Mouse (Mus musculus) kidney, postnatal 0 days (tissue): ENCODE data around the gene Dclk3. TPM values are rescaled to one million over a fixed set of nuclear protein-coding genes. Genes with fewer than 3 reads are reported as not detected.
A peak's percentile ranks its signal among the peaks of the same experiment; 100 is the strongest.

Experiments used
- ATAC-seq: fragments of 200-750 bp; cut with Nextera tagmentation; replicated peaks from 2 replicates; pipeline ENCODE4 v1.8.0; 2017; ENCODE audit warnings: low read depth, moderate number of reproducible peaks, moderate TSS enrichment, moderate library complexity; ENCODE audit not compliant: low FRiP score
- DNase-seq: peaks from one replicate; pipeline ENCODE4 v3.0.0-alpha.2; 2016; ENCODE audit warnings: low spot score
- H3K27ac ChIP-seq: fragments of 300-500 bp; sonication (generic); 2 replicates; pipeline ENCODE4 v1.5.1; 2014; ENCODE audit warnings: mild to moderate bottlenecking
- H3K27me3 ChIP-seq: fragments of 300-500 bp; sonication (generic); 2 replicates; pipeline ENCODE4 v1.6.1; 2014; ENCODE audit warnings: low read length, mixed read lengths; ENCODE audit not compliant: insufficient read depth
- H3K36me3 ChIP-seq: fragments of 300-500 bp; sonication (generic); 2 replicates; pipeline ENCODE4 v1.6.1; 2014; ENCODE audit warnings: low read length, mixed read lengths; ENCODE audit not compliant: insufficient read depth
- H3K4me1 ChIP-seq: fragments of 300-500 bp; sonication (generic); replicated peaks from 2 replicates; pipeline ENCODE4 v1.6.1; 2014; ENCODE audit warnings: antibody characterized with exemption, low read length, mixed read lengths; ENCODE audit not compliant: insufficient read depth
- H3K4me2 ChIP-seq: fragments of 300-500 bp; sonication (generic); 2 replicates; pipeline ENCODE4 v1.6.1; 2014; ENCODE audit warnings: mild to moderate bottlenecking, low read length, moderate library complexity, mixed read lengths
- H3K4me3 ChIP-seq: fragments of 300-500 bp; sonication (generic); replicated peaks from 2 replicates; pipeline ENCODE4 v1.5.1; 2014; ENCODE audit warnings: low read depth, low read length
- H3K9ac ChIP-seq: fragments of 300-500 bp; sonication (generic); 2 replicates; pipeline ENCODE4 v1.6.1; 2014; ENCODE audit warnings: low read depth, low read length
- H3K9me3 ChIP-seq: fragments of 300-500 bp; sonication (generic); replicated peaks from 2 replicates; pipeline ENCODE4 v1.6.1; 2016; ENCODE audit warnings: low read length, inconsistent platforms, mixed read lengths
- CTCF ChIP-seq: IDR thresholded peaks from 2 replicates; pipeline ENCODE4 v1.5.1; 2016; ENCODE audit warnings: antibody characterized with exemption, low read depth, mild to moderate bottlenecking, moderate library complexity
- WGBS: fragments of 180-500 bp; shearing (Covaris S2); extraction: QIAGEN DNeasy Blood & Tissue Kit; methylation state at CpG from one replicate; pipeline ENCODE4 v1.1.7; 2014; 5-methylcytosine and 5-hydroxymethylcytosine counted together
- polyA plus RNA-seq: library from polyadenylated mRNA; unstranded; fragments of >200 nt; fragmentation: Nextera tagmentation; extraction: Ambion mirVana; gene quantifications from 2 replicates; pipeline ENCODE4 v1.2.1, GENCODE M21; 2015

Dclk3 gene
- polyA plus RNA-seq, result 8.6 and 9.0 TPM in 2 replicates

- peak within 1 kb of the TSS; percentile 52 for H3K4me3 ChIP-seq
- H3K4me1 ChIP-seq, result no peaks in the 10 kb centered on the region
- H3K9me3 ChIP-seq, result no peaks in the 10 kb centered on the region
- 0 out of 2 replicates have a peak, but pooled peaks have one; percentile 7 for TF ChIP-seq CTCF
- peak within 1 kb of the TSS; percentile 72 for H3K4me2 ChIP-seq
- DNase-seq (peak; percentile 33), ATAC-seq (peak; percentile 79; the same call in 1 of the 2 replicates)
- H3K27ac ChIP-seq, result no peak within 1 kb of the TSS
- 2% methylated on average over 56 of the region's 57 CpGs for WGBS
- H3K9ac ChIP-seq, result peak within 1 kb of the TSS; percentile 50; the same call in 1 of the 2 replicates
- H3K36me3 ChIP-seq, result no peaks in the 10 kb centered on the region
- H3K27me3 ChIP-seq, result no peaks in the 10 kb centered on the region
Observed at GRCm38 (mm10) chr9:111438904-111439835, at the start of gene Dclk3. TSS of gene Dclk3 (plus strand) at chr9:111439081.

- Histone ChIP-seq H3K36me3 (no peaks in the 10 kb centered on the region), H3K4me3 (no peak overlapping the region), H3K27me3 (no peaks in the 10 kb centered on the region), H3K4me1 (no peaks in the 10 kb centered on the region), H3K9ac (no peak overlapping the region), H3K27ac (no peak overlapping the region), H3K9me3 (no peaks in the 10 kb centered on the region), H3K4me2 (no peak overlapping the region)
- TF ChIP-seq CTCF, result no peak
- no peak for DNase-seq
- no peak for ATAC-seq
- WGBS, result 88% methylated on average over 9 of the region's 9 CpGs
Observed at GRCm38 (mm10) chr9:111390016-111390415, 48.9 kb upstream of the Dclk3 start.

GRCm38 (mm10) chr9:111391036-111391435 lies 47.8 kb upstream of the Dclk3 start:
- no peak for ATAC-seq
- no peak for TF ChIP-seq CTCF
- 84% methylated on average over 8 of the region's 8 CpGs for WGBS

DNA sequence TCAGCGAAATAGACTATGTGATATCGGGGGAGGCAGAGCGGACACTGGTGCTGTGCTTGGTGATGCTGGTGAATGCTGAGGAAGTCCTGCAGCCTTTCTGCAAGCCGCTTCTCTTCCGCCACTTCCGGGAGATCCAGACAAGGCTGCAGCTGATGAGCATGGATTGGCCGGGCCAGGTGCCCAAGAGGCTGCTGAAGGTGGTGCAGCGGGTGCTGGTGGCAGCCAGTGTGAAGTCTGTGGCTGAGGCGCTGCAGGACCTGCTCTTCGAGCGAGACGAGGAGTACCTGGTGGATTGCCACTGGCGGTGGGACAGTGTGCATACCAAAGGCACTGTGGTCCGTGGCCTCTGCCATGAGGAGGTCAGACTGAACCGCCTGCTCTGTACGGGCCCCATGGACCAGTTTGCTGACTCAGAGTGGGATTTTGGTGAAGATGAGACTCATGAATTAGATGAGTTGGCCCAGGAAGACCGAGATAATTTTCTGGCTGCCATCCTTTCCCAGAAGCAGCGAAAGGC lies 46.9 kb upstream of the Dclk3 start:
- WGBS, result 86% methylated on average over 18 of the region's 18 CpGs
- ATAC-seq (no peak), DNase-seq (no peak)
- H3K4me2 ChIP-seq, result no peak overlapping the region
- no peaks in the 10 kb centered on the region for H3K9me3 ChIP-seq
- no peaks in the 10 kb centered on the region for H3K27me3 ChIP-seq
- no peak overlapping the region for H3K9ac ChIP-seq
- H3K27ac ChIP-seq, result no peak overlapping the region
- H3K36me3 ChIP-seq, result no peaks in the 10 kb centered on the region
- no peak for TF ChIP-seq CTCF
- no peaks in the 10 kb centered on the region for H3K4me1 ChIP-seq
- H3K4me3 ChIP-seq, result no peak overlapping the region

More at GRCm38 (mm10) chr9:111391036-111391435, 47.8 kb upstream of the Dclk3 start:
- H3K27me3 ChIP-seq, result no peaks in the 10 kb centered on the region
- no peak overlapping the region for H3K9ac ChIP-seq
- no peak overlapping the region for H3K27ac ChIP-seq
- no peaks in the 10 kb centered on the region for H3K4me1 ChIP-seq
- H3K36me3 ChIP-seq, result no peaks in the 10 kb centered on the region
- H3K4me3 ChIP-seq, result no peak overlapping the region
- H3K9me3 ChIP-seq, result no peaks in the 10 kb centered on the region
- H3K4me2 ChIP-seq, result no peak overlapping the region
- no peak for DNase-seq

DNA sequence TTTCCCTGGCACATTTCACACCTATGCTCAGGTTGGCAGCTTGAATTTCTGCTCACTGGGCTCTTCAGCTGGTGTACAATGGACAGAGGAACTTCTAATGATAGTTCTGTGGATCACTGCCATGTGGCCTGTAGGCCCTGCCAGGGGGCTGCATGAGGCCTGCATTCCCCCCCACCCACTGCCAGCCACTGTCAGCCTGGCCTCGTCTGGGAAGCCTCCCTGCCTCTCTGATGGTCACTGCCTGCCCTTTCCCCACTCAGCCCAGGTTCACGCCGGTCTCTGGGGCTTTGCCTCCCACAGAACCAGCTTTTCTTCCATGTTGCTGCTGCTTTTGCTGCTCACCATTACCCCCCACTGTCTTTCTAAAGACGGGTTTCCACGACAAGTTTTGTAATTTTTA lies 43.6 kb upstream of the Dclk3 start:
- TF ChIP-seq CTCF, result no peak
- Histone ChIP-seq H3K4me1 (no peaks in the 10 kb centered on the region), H3K9ac (no peak overlapping the region), H3K36me3 (no peaks in the 10 kb centered on the region), H3K27me3 (no peaks in the 10 kb centered on the region), H3K9me3 (no peaks in the 10 kb centered on the region), H3K4me3 (no peak overlapping the region), H3K27ac (no peak overlapping the region), H3K4me2 (no peak overlapping the region)
- ATAC-seq, result no peak
- no peak for DNase-seq
- 75% methylated on average over 5 of the region's 5 CpGs for WGBS

DNA sequence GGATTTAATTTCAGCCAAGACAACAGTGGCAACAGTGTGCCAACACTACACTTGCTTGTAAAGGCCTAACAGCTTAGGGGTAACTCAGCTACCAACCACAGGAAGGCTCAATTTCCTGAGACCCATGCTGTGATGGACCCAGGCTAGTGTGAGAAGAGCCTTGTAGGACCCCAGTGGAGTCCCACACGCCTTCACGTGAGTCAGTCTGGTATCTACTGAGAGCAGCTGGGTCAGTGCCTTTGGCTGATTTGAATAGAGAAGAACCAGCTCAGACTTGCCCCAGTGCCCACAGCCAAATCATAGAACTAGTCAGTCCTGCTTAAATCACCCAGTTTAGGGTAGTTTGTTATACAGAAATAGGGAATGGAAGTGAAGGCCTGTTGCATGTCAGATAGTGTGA lies 40.8 kb upstream of the Dclk3 start:
- Histone ChIP-seq H3K4me2 (no peak overlapping the region), H3K4me3 (no peak overlapping the region), H3K9me3 (no peaks in the 10 kb centered on the region), H3K4me1 (no peaks in the 10 kb centered on the region), H3K36me3 (no peaks in the 10 kb centered on the region), H3K27ac (no peak overlapping the region), H3K27me3 (no peaks in the 10 kb centered on the region), H3K9ac (no peak overlapping the region)
- ATAC-seq, result no peak
- 82% methylated on average over 2 of the region's 2 CpGs for WGBS
- TF ChIP-seq CTCF, result no peak
- DNase-seq, result no peak
